Mouse (Mus musculus): ENCODE data around the gene Prickle3.

DNA sequence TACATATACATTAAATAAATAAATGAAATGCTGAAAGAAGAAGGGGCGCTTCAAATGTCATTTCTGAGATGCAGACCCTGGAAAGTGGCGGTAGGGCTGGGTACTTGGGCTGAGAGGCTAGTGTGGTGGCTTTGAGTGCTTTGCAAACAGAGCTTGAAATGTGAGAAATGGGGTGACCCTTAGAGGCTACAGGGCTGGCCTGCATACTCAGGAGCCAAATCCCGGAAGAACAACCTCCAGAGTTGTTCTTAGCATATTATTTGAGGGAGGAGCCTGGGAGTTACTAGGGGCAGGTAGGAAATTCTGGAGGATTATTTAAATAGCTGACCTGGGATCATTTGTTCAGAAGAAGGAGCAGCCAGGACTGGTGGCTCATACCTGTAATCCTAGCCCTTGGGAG is 33.4 kb downstream of the Prickle3 start:
- TF ChIP-seq CTCF (IDR thresholded peaks at IDR 0.05; ENCODE audit: extremely low read depth, insufficient read depth, low read length) (no peak), POLR2A (IDR thresholded peaks at IDR 0.05; ENCODE audit: extremely low read depth, insufficient read depth, low read length) (no peak)

All from cortical plate, adult 2 months (tissue).